In genomic region chr13:73426587-73426986, GRCm38 (mm10) we compare ENCODE assay signal across 10 mouse cellular contexts. TPM values are rescaled to one million over a fixed set of nuclear protein-coding genes. Genes with fewer than 3 reads are reported as not detected.
DNase-seq lines count a peak whose midpoint lies in the region; ATAC-seq lines count a peak whose summit lies in the region.
"Had no signal": no experiment of that assay in that cellular context is flagged by ENCODE, and none has a peak within 500 bp of the region (broad histone marks: within the 10 kb centered on the region; RNA-seq: fewer than 3 reads in every experiment).

No protein-coding gene starts in this region.

- no peak overlapping the region for H3K4me2 ChIP-seq in hindbrain, embryonic 14.5 days (replicated peaks)
- H3K4me2 ChIP-seq in hindbrain, embryonic 12.5 days (replicated peaks), result no peak overlapping the region
- no peak overlapping the region for H3K4me2 ChIP-seq in midbrain, embryonic 15.5 days

- peaks cover 5% of the 10 kb centered on the region; the same call in 1 of the 2 replicates for H3K27me3 ChIP-seq in hindbrain, embryonic 14.5 days (ENCODE audit: control insufficient read depth, insufficient read depth, low read length)
- peaks cover 9% of the 10 kb centered on the region; the same call in 1 of the 2 replicates for H3K27me3 ChIP-seq in hindbrain, embryonic 12.5 days
- H3K27me3 ChIP-seq in midbrain, embryonic 15.5 days (replicated peaks), result no peaks in the 10 kb centered on the region
- peaks cover 9% of the 10 kb centered on the region; the same call in 1 of the 2 replicates for H3K27me3 ChIP-seq in midbrain, embryonic 10.5 days (ENCODE audit: low read depth, poor library complexity, severe bottlenecking)

- H3K9me3 ChIP-seq in hindbrain, embryonic 14.5 days (ENCODE audit: control insufficient read depth, low read length), result no peaks in the 10 kb centered on the region
- H3K9me3 ChIP-seq in hindbrain, embryonic 12.5 days (replicated peaks), result no peaks in the 10 kb centered on the region
- H3K9me3 ChIP-seq in midbrain, embryonic 15.5 days, result no peaks in the 10 kb centered on the region
- no peaks in the 10 kb centered on the region for H3K9me3 ChIP-seq in midbrain, embryonic 10.5 days (replicated peaks)
- H3K9me3 ChIP-seq: heart, embryonic 13.5 days; neural tube, embryonic 13.5 days had no signal

- no peaks in the 10 kb centered on the region for H3K4me1 ChIP-seq in hindbrain, embryonic 14.5 days (replicated peaks; ENCODE audit: control insufficient read depth, insufficient read depth, low read length)
- H3K4me1 ChIP-seq in hindbrain, embryonic 12.5 days, result no peaks in the 10 kb centered on the region
- H3K4me1 ChIP-seq in midbrain, embryonic 15.5 days, result peaks cover 3% of the 10 kb centered on the region; the same call in 1 of the 2 replicates
- 0 out of 2 replicates have a peak, but pooled peaks cover 3% of the 10 kb centered on the region for H3K4me1 ChIP-seq in midbrain, embryonic 10.5 days
- H3K4me1 ChIP-seq: heart, embryonic 13.5 days; neural tube, embryonic 13.5 days had no signal

- ATAC-seq in hindbrain, embryonic 14.5 days (ENCODE audit: low FRiP score), result no peak
- no peak for ATAC-seq in hindbrain, embryonic 12.5 days (ENCODE audit: low FRiP score)
- ATAC-seq in midbrain, embryonic 15.5 days (replicated peaks), result peak; percentile 62; the same call in 1 of the 2 replicates

- 0 out of 2 replicates have a peak overlapping the region, but pooled peaks have one; percentile 34 for H3K9ac ChIP-seq in hindbrain, embryonic 14.5 days
- no peak overlapping the region for H3K9ac ChIP-seq in hindbrain, embryonic 12.5 days
- H3K9ac ChIP-seq in midbrain, embryonic 15.5 days, result no peak overlapping the region
- H3K9ac ChIP-seq: heart, embryonic 13.5 days had no signal

- WGBS in hindbrain, embryonic 14.5 days, result 77% methylated on average over 4 of the region's 4 CpGs
- WGBS in hindbrain, embryonic 12.5 days, result 81% methylated on average over 4 of the region's 4 CpGs
- 73% methylated on average over 4 of the region's 4 CpGs for WGBS in midbrain, embryonic 15.5 days
- 91% methylated on average over 4 of the region's 4 CpGs for WGBS in midbrain, embryonic 10.5 days

- H3K4me3 ChIP-seq in hindbrain, embryonic 14.5 days (replicated peaks; ENCODE audit: low read length), result no peak overlapping the region
- no peak overlapping the region for H3K4me3 ChIP-seq in hindbrain, embryonic 12.5 days
- no peak overlapping the region for H3K4me3 ChIP-seq in midbrain, embryonic 15.5 days
- H3K4me3 ChIP-seq in midbrain, embryonic 10.5 days, result no peak overlapping the region
- H3K4me3 ChIP-seq: heart, embryonic 13.5 days; neural tube, embryonic 13.5 days had no signal

- no peak for DNase-seq in hindbrain, embryonic 14.5 days (ENCODE audit: low spot score)
- DNase-seq in midbrain, embryonic 10.5 days (ENCODE audit: low spot score), result no peak
- peak; percentile 76 for DNase-seq in brain, adult 2 months (ENCODE audit: low read depth, low spot score)
- peak; percentile 48 to 58 for DNase-seq in left cerebral cortex, adult 18-20 months (ENCODE audit: low spot score in 2 of 2)
- no peak for DNase-seq in c-Kit-positive CD71-positive TER-119-positive erythroid progenitor cells, embryonic 14.5 days (ENCODE audit: low spot score)
- DNase-seq in urinary bladder, postnatal 4 days (ENCODE audit: low spot score in 2 of 2), result no peak

- no peaks in the 10 kb centered on the region for H3K36me3 ChIP-seq in hindbrain, embryonic 14.5 days (replicated peaks; ENCODE audit: control insufficient read depth, insufficient read depth)
- no peaks in the 10 kb centered on the region for H3K36me3 ChIP-seq in hindbrain, embryonic 12.5 days
- H3K36me3 ChIP-seq in midbrain, embryonic 15.5 days (replicated peaks), result no peaks in the 10 kb centered on the region
- H3K36me3 ChIP-seq in midbrain, embryonic 10.5 days, result no peaks in the 10 kb centered on the region
- H3K36me3 ChIP-seq: heart, embryonic 13.5 days; neural tube, embryonic 13.5 days had no signal

- no peak overlapping the region for H3K27ac ChIP-seq in hindbrain, embryonic 14.5 days
- H3K27ac ChIP-seq in hindbrain, embryonic 12.5 days, result no peak overlapping the region
- H3K27ac ChIP-seq in midbrain, embryonic 15.5 days, result no peak overlapping the region
- H3K27ac ChIP-seq in midbrain, embryonic 10.5 days (replicated peaks), result no peak overlapping the region
- H3K27ac ChIP-seq: heart, embryonic 13.5 days; neural tube, embryonic 13.5 days had no signal

RNA-seq across cellular contexts. Expression of gene Lpcat1, which starts 40.4 kb away (rescaled TPM):
- polyA plus RNA-seq in hindbrain, embryonic 14.5 days (2014; fragmentation: Nextera tagmentation; extraction: Ambion mirVana), result 77.3 and 95.0 TPM in 2 replicates
- polyA plus RNA-seq in hindbrain, embryonic 12.5 days (2016; fragmentation: Nextera tagmentation; extraction: Ambion mirVana), result 67.0 and 68.4 TPM in 2 replicates
- 64.4 and 66.7 TPM in 2 replicates for polyA plus RNA-seq in midbrain, embryonic 15.5 days (2015; fragmentation: Nextera tagmentation; extraction: Ambion mirVana)
- 65.3 and 66.6 TPM in 2 replicates for polyA plus RNA-seq in midbrain, embryonic 10.5 days (2016; fragmentation: Nextera tagmentation; extraction: Ambion mirVana)
- total RNA-seq in left cerebral cortex, adult 18-20 months (2021), result 10 to 100 TPM; 45.9 to 48.0 TPM

Comparison
In these comparisons a context has a peak if more than half of its experiments do, and no peak if none do; other contexts are left out.
1. DNase-seq: peak in brain, adult 2 months (single experiment) and left cerebral cortex, adult 18-20 months (2 of 2); none in hindbrain, embryonic 14.5 days (single experiment), midbrain, embryonic 10.5 days (single experiment), c-Kit-positive CD71-positive TER-119-positive erythroid progenitor cells, embryonic 14.5 days (single experiment) and urinary bladder, postnatal 4 days (0 of 2).